ENCODE assay signal across 21 mouse cellular contexts in the genomic region with DNA sequence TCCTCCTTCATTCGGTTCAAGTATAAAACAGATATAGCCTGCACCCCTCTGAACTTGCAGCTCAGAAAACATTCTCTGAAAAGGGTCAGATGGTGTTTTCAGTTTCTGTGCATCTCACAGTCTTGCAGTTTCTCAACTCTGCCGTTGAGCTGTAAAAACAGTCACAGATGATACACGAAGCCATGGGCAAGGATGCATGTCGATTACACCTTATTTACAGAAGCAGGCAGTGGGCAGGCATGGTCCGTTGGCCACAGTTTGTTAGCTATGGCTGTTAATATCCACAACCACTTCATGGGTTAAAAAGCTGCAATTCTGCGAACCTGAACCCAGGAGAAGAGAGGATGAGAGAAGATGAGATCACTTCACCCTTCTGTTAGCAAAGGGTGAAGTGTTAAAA. TPM values are rescaled to one million over a fixed set of nuclear protein-coding genes. Genes with fewer than 3 reads are reported as not detected.
"Had no signal": no experiment of that assay in that cellular context is flagged by ENCODE, and none has a peak within 500 bp of the region (broad histone marks: within the 10 kb centered on the region; RNA-seq: fewer than 3 reads in every experiment).

No protein-coding gene starts in this region.

- H3K4me3 ChIP-seq: midbrain, embryonic 10.5 days; midbrain, embryonic 12.5 days; myocyte; neural tube, embryonic 13.5 days; neural tube, embryonic 15.5 days; stomach, embryonic 15.5 days had no signal

- H3K9ac ChIP-seq: lung, embryonic 14.5 days; midbrain, embryonic 12.5 days; neural tube, embryonic 13.5 days; neural tube, embryonic 15.5 days; stomach, embryonic 15.5 days had no signal

- H3K27ac ChIP-seq: midbrain, embryonic 10.5 days; midbrain, embryonic 12.5 days; neural tube, embryonic 13.5 days; neural tube, embryonic 15.5 days; stomach, embryonic 15.5 days; stomach, postnatal 0 days had no signal

- ATAC-seq: midbrain, embryonic 16.5 days had no signal

- H3K27me3 ChIP-seq: midbrain, embryonic 12.5 days; neural tube, embryonic 13.5 days; neural tube, embryonic 15.5 days; stomach, embryonic 15.5 days had no signal

- H3K9me3 ChIP-seq: midbrain, embryonic 10.5 days; midbrain, embryonic 12.5 days; neural tube, embryonic 13.5 days; neural tube, embryonic 15.5 days; stomach, embryonic 15.5 days had no signal

- H3K36me3 ChIP-seq: midbrain, embryonic 10.5 days; midbrain, embryonic 12.5 days; neural tube, embryonic 13.5 days; neural tube, embryonic 15.5 days; stomach, embryonic 15.5 days had no signal

- H3K4me2 ChIP-seq: lung, embryonic 14.5 days; midbrain, embryonic 12.5 days; neural tube, embryonic 13.5 days; neural tube, embryonic 15.5 days; stomach, embryonic 15.5 days had no signal

- H3K4me1 ChIP-seq: midbrain, embryonic 10.5 days; midbrain, embryonic 12.5 days; neural tube, embryonic 13.5 days; neural tube, embryonic 15.5 days; stomach, embryonic 15.5 days had no signal

- DNase-seq: lung, adult 18-20 months; lung, embryonic 14.5 days; lung, postnatal 10 days; lung, postnatal 4 days; midbrain, embryonic 14.5 days; retina, postnatal 1 day; right cerebral cortex, postnatal 14 days; thymus, adult 2 months; thymus, postnatal 14 days; thymus, postnatal 36 days had no signal

RNA-seq across cellular contexts. Expression of a gene that starts 7.9 kb away (rescaled TPM):
- polyA plus RNA-seq: lung, embryonic 14.5 days; midbrain, embryonic 14.5 days; midbrain, embryonic 16.5 days; myocyte; neural tube, embryonic 15.5 days; spleen, adult 2 months had no signal

RNA-seq across cellular contexts. Expression of a gene that starts 12.5 kb away (rescaled TPM):
- polyA plus RNA-seq: lung, embryonic 14.5 days; lung, embryonic 16.5 days; midbrain, embryonic 14.5 days; midbrain, embryonic 16.5 days; myocyte; spleen, adult 2 months; stomach, embryonic 15.5 days; stomach, postnatal 0 days; testis, adult 2 months had no signal
